Mouse (Mus musculus) erythroblast, adult 5-6 weeks (primary cell): ENCODE measurements around the gene Phf24. TPM values are rescaled to one million over a fixed set of nuclear protein-coding genes. Genes with fewer than 3 reads are reported as not detected.

Source experiments
- ATAC-seq: replicated peaks from 2 replicates; pipeline ENCODE4 v1.8.0; 2016; ENCODE audit warnings: moderate number of reproducible peaks, mild to moderate bottlenecking, moderate TSS enrichment, inconsistent platforms; ENCODE audit not compliant: poor library complexity, low FRiP score, severe bottlenecking
- total RNA-seq, 2 experiments: library from RNA; stranded (forward) in 1 of 2; stranded (reverse) in 1 of 2; fragments of 150-400 nt in 1 of 2; fragments of 200-764, 138-1000 nt in 1 of 2; gene quantifications; 2 replicates each; pipeline versions ENCODE4 v1.2.3 to v1.2.4; 2015 to 2017; ENCODE audit warnings: low replicate concordance in 2 of 2

Gene Phf24
- total RNA-seq, 2 experiments from 2014 or later, result 5.8 TPM; not detected in 1

DNA sequence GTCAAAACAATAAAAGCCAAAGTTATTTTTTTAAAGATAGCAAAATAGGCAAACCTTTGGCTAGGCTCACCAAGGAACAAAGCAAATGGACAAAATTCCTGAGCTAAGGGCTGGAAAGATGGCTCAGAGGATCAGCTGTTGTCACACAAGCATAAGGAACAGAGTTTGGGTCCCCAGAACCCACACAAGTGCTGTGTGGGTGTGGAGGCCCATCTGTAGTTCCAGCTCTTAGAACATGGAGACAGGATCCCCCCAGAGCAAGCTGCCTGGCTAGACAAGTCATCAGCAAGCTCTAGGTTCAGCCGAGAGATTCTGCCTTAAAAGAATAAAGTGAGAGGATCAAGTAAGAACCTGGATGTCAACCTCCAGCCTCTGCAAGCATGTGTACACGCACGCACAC is 11.9 kb upstream of the Phf24 start:
- no peak for ATAC-seq

DNA sequence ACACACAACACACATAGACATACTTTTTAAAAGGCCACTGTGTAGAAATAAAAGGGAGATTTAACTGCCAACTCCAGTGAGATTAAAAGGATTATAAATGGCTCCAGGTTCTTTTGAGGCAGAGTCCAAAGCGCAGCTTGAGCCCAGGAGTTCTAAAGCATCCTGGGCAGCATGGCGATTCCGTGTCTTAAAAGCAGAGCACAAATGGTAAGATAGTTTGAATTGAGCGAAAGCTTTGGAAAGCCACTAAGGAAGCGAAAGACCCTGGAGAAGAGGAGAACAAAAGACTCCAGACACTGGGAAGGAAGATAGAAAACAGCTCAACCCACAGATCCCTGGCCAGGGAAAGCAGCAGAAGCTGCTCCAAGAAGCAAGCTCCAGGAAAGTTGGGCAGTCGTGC is 11.5 kb upstream of the Phf24 start:
- ATAC-seq, result no peak

DNA sequence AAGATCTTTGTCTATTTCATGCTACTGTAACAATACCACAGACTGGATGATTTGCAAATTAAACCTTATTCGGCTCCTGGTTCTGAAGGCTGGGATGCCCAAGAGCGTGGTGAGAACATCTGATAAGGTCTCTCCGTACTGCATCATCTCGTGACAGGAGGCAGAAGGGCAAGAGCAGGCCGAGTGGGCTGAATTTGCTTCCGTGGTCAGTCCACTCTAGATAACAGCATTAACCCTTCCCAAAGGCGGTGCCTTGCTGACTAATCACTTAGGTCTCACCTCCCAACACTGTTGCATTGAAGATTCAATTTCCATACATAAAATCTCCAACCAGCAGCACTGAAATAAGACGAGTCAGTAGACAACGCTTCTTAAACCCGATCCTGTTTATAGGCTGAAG is 3.1 kb upstream of the Phf24 start:
- no peak for ATAC-seq

DNA sequence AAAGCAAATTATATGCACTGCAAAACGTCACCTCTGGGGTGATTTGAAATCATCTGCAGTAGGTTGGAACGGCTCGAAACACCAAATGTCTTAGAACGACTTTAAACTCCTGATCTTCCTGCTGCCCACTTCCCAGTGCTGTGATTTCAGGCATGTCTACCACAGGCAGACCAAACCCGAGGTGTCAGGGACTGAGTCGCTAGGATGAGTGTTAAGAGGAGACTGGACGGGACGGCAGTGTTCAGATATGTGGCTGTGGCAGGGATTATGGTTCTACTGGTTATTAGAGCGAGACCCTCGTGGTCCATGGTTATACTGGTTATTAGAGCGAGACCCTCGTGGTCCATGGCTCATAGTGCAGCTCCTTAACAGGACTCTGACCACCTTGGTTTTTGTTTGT is 1.1 kb upstream of the Phf24 start:
- ATAC-seq, result no peak

DNA sequence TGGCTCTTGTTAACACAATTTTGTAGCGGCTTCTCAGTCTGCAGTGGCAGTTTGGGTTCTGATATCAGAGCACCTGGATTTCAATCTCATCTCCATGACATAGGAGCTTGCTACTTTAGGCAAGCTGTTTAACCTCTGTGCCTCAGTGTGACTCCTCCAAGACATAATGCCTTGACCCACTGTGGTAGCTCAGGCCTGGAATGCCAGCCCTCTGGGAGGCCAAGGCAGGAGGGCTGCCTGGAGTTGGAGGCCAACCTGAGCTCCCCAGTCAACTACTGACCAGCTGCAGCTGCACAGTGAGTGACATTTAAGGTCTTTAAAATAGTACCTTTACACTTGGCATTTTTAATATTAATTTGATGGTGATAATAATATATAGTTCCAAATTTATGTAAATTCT is 494 bp upstream of the Phf24 start:
- ATAC-seq, result no peak

DNA sequence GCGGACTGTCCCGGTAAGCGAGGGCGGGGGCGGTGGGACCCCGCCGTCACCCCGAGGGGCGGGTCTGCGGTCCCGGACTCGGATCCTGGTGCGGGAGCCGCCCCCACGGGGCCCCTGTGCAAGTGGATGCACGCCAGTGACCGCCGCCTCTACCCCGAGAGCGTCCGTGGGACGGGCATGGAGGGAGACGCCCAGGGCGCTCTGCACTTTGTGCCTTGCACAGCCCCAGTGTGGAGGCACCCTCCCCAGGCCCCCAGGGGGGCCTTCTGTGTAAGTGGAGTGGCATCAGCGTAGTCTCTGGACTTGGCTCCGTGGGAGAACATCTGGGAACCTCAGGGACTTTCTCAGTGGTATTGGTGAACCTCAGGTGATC is 928 bp downstream of the Phf24 start:
- ATAC-seq, result no peak

DNA sequence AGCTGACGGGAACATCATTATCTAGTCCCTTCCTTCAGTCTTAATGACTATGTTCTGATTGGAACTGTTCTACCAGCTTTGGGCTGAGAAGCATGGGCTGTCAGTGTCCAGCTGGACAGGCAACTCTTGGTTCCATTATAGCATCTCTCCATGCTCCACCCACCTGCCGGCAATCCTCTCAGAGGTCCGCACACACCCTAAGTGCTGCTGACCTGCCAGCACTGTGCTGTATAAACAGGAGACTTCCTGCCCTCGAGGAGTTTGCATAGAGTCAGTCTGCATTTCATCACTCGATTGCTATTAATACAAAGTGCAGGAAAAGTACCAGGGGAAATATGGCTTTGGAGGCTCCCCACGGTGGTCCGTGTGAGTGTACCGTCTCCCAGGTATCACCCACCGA is 4.3 kb downstream of the Phf24 start:
- no peak for ATAC-seq

DNA sequence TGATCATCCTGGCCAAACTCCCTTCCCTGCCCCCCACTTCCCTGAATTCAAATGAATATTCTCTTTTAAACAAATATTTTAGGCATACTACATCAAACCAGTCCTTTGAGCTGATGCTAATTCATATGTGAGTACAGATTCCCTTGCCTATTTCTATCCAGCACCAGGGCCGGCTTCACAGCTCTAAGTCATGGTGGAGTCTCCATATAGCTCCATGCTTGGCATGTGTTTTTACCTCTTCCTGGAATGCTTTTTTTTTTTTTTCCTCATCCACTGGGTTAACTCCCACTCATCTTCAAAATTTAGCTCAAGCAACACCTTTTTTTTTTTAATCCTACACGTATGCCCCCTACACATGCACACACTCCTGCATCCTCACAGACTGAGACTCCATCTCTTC is 5.1 kb downstream of the Phf24 start:
- no peak for ATAC-seq

DNA sequence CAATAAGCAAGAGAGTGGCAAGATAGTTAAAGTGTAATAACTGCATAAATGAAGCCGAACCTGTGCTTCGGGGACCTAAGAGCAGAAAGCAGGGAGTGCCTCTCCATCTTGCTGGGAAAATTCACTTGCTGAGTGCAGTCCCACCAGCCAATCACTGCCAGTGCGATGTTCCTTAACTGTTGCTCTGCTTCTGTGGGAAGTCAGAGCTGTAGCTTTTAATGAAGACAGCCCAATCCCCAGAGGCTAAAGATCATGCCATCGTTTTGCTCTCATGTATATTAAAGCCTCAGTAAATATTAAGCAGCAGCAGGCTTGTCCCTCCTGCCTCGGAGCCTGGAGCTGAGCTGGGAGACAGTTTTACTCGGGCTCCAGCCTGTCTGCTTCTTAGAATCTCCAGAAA is 5.6 kb downstream of the Phf24 start:
- ATAC-seq, result no peak; the same call in 1 of the 2 replicates

DNA sequence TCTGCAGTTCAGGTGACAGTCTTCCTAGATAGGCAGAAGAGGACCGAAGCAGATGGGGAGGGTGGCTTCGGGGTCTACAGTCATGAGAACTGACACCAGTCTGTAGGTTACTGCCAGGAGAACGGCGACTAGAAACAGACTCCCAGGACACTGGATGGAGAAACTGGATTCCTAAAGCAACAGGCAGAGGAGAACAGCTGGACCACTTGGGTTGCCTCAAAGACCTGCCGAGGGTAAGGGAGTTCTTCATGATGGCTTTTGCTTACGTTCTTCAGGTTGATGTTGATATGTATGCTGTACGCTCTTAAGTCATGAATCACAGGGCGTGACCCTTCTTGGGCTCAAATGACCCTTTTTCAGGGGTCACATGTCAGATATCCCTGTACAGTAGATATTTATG is 6.0 kb downstream of the Phf24 start:
- no peak for ATAC-seq

DNA sequence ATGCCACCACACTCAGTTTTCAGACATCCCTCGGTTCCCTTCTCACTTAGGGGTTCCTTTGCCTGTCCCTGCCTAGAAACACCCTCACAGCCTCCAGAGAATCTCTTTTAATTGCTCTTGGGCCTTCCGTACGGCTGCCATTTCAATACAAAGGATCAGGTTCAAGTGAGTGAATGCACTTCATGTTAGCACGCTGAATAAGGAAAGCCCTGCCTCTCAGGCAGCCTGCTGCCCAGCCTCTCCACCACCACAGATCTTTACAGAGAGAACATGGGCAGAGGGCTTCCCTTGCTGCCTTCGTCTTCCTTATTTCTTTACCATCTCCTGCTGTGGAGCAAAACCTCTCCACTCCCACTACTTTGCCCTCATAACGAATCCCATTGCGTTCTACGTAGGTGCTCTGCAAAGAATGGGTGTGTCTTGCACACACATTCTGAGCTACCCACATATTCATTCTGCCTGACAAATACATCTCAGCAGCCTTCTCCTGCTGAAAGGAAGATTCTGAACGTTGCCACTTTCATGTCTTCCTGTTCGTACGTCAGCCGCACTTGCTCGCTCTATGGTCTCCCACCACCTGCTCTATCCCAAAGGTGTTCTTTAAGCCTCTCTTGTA is 7.7 kb downstream of the Phf24 start:
- ATAC-seq, result no peak

DNA sequence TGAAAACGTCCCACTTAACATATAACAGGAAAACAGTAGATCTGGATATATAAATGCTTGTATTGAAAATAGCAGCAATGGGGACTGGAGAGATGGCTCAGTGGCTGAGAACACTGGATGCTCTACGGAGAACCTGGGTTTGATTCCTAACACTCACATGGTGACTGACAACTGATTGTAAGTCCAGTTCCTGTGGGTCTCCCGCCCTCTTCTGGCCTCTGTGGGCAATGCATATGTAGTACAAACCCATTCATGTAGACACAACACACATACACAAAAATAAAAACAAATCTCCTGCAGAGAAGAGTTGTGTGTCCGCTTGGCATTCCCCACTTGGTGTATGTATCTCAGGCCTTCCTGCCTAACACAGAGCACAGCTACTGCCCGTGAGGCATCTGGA is 11.7 kb downstream of the Phf24 start:
- no peak; the same call in 1 of the 2 replicates for ATAC-seq

DNA sequence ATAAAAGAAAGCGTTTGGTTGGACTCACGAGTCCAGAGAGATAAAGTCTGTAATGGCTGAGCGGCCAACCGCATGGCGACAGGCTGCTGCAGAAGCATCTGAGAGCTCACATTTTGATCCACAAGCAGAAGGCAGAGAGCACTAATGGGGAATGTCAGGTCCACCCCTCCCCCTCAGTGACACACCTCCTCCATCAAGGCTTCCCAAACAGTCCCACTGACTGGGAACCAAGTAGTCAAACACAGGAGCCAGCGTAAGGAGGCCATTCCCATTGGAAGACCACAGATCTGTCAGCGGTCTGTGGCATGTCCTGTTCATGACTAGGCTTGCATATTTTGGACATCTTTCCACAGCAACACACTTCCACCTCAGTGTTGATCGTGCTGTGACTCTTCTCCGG is 12.5 kb downstream of the Phf24 start:
- no peak for ATAC-seq

DNA sequence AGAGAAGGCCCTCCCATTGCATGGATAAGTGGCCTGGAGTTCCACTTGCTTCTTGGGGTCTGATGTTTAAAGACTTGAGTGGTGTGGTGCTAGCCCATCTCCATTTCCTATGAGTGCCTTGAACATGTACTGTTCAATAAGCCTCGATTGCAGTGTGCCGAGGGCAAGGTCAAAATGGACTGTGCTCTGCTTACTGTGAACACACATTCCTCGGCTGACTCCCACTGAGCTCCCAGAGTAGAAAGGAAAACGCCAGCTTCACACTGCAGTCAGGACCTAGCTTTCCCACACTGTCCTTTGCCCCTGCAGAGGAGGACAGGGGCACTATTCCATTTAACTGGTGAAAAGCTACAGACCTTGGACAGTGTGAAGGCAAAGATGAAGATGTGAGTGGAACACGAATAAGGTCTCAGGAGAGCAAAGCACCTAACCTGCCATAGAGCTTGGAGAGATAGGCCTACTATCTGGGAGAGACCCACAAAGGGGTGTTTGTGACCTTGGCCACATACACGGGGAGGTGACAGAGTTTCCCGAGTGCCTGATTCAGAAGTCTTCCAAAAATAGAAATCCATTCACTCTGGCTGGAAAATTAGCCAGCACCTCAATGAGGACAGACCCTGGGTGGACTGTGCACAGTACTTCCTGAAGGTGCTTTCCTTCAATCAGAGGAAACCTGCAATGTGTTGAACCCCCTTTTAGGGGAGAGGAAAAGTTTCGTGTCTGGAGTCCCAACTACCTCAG is 15.9 kb downstream of the Phf24 start:
- no peak for ATAC-seq

DNA sequence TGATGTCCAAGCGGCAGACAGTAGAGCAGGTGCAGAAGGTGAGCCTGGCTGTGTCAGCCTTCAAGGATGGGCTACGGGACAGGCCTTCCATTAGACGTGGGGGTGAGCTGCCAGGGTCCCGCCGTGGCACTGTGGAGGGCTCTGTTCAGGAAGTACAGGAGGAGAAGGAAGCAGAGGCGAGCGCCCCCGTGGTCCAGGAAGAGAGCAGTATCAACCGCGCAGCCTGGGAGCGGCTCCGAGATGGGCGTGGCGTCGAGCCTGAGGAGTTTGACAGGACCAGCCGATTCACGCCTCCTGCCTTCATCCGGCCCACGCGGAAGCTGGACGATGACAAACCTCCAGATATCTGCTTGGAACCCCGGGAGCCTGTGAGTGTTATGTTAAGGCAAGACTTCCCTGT is 17.2 kb downstream of the Phf24 start:
- ATAC-seq, result peak; percentile 70

DNA sequence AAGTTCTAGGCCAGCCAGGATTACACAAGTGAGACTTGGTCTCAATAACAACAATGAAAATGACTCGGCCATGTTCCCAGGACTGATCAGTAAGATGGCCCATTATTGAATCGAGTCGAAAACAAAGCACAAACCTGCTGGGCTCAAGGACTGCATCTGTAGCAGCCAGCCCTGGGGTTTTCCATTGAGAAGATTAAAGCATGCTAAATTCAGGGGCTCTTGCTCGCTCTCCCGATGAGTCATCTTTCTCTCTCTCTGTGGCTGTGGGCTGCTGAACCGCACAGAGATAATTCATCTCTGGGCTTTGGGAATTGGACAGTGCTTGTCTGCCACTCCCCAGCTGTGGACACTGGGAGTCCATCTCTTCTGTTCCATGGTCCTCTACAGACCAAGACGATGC is 24.9 kb downstream of the Phf24 start:
- no peak for ATAC-seq

DNA sequence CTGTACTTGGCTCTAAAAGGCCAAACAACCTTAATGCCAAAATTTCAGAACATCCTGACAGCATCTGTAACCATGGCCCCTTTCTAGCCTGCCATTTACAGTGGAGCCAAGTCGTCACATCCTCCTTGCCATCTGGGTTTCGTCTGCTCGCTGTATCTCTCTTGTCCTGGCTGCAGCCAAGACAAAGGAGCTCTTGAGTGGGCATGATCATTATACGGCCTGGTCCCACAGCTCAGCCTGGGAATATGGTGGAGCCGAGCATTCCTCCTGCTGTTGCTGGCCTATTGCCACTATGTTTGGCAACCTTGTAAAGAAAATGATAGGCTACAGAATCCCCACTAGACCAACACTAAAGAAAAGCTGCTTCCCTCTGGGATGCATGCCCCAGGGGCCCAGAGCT is 26.9 kb downstream of the Phf24 start:
- no peak for ATAC-seq

DNA sequence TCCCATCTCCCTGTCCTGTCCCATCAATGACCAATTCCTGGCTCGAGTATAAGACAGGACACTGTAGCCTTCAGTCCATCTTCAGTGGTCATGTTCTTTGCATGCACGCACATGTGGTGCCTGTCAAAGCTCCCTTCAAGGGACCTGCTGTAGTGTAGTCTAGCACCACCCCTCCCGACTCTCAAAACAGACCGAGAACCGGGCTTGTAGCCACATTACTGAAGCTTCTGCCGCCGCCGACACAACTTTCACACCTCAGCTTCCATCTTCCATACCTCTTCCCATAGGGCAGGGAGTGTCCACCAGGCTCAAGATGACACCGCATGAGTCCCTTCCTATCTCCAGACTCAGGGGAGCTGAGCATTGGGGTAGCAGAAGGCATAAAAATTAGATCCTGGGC is 27.7 kb downstream of the Phf24 start:
- ATAC-seq, result no peak

DNA sequence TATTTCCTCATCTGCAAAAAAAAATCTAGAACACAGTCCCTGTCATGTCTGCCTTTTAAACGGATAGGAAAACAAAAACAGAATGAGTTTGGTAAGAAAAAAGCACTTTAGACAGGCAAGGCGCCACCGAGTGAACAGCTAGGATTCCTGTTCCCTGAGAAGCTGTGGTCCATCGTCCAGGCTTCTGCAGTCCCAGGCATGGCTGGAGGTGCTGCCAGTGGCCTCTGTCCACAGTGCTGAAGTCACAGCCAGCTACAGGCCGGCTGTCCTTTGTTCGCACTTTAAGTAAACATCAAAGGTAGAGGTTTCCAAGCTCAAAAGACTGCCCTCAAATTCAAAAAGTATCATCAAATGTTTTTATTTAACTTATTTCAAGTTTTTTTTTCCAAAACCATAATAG is 28.6 kb downstream of the Phf24 start:
- ATAC-seq, result no peak

DNA sequence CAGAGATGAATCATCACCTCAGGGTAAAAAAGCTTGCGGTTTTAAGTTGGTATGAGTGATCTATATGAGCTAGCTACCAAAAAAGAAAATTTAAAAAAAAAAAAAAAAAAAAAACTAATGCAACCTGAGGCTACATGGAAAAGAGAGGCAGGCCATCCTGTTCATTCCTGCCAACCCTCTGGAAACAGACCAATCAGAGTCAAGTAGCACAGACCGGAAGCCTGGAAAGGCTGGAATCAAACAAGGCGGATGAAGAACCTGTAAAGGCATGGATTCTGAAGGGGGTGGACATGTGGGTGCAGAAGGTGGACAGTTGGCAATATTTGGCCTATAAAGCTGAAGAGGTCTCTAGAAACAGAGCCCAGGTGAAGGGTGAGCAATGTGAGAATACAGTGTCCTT is 29.0 kb downstream of the Phf24 start:
- no peak for ATAC-seq

DNA sequence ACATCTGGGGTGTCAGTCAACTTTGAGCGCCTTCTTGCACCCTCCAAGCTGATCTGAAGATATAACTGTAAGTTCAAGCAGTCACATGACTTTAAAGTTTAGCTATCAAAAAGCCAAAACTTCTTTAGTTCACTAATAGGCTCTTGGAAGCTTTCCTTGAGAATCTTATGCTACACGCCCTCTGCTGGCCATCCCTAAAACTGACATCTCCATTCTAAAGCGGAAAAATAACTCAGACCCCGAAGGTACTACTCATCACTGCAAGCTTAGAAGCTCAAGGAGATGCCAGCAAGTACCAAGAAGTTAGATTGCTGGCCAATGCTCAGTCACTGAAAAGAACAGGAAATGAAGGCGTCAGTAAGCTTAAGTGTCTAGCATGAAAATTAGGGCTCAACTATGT is 29.5 kb downstream of the Phf24 start:
- ATAC-seq, result 0 out of 2 replicates have a peak, but pooled peaks have one; percentile 41

DNA sequence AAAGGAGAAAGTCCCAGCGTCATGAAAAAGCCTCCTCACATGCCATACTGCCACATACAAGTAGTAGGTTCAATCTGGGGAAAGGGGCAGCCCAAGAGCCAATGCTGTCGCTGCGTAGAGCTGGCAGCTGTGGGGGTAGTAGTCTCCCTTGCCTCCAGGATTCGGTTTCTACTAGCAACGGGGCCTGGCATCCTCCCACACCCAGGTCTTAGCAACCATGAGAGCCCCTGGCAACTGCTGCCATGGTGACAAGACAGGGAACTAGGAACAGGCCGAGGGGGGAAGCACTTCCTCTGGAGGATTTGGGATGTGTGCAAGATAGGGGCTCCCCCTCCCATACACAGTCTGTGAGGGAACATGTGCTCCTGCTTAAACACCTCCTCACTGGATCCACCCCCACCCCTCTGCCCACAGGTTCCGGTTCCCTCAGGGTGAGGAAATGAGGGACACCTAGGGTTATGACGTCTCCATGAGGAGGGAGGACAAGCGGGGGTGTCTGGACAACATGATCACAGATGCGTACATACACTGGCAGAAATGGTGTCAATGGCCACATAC is 30.4 kb downstream of the Phf24 start:
- ATAC-seq, result no peak
